19 mouse cellular contexts compared by ENCODE assay signal in the genomic region with DNA sequence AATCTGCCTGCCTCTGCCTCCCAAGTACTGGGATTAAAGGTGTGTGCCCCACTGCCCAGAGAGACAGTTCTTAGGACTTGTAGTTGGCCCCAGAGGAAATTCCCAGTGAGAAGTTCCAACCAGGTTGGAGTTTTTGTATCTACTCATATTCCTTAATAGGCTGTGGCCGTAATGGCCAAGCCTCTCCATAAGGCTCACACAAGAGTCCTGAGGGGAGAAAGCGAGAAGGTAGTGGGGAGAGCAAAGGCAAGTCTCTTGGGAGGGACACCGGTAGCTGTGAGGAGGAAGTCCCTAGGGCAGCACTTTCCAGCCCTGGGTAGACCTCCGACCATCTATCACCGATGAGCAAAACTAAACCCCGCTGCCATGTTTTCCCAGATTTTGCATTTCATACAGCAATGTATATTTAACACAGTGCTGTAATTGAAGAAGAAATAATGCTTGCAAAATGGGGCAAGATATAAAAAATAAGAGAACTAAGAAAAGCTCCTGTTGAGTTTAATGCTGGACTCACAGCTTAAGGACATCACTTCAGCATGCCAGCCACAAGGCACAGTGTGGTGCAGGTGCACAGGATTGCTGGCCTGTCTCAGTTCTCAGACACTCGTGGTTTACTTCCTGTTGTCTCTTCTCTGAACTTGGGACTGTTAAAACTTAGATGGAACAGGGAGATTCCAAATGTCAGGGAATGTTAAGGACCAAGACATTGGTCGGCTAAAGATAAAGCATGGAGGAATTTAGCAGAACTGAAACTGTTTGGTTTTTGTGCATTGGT. TPM values are rescaled to one million over a fixed set of nuclear protein-coding genes. Genes with fewer than 3 reads are reported as not detected.
DNase-seq lines count a peak whose midpoint lies in the region; ATAC-seq and TF ChIP-seq lines count a peak whose summit lies in the region.
"Had no signal": no experiment of that assay in that cellular context is flagged by ENCODE, and none has a peak within 500 bp of the region (broad histone marks: within the 10 kb centered on the region; RNA-seq: fewer than 3 reads in every experiment).

No protein-coding gene starts in this region.

- H3K79me2 ChIP-seq in myocyte (ENCODE audit: control insufficient read depth, insufficient read depth): peaks cover 16% of the 10 kb centered on the region

- no peak for TF ChIP-seq POLR2A in bone marrow macrophage, adult 2 months (IDR thresholded peaks at IDR 0.05; ENCODE audit: borderline replicate concordance, low read depth, low read length)
- TF ChIP-seq POLR2A in myocyte (IDR thresholded peaks at IDR 0.05; ENCODE audit: insufficient read length, low read depth): peak; percentile 14

- H3K9ac ChIP-seq in midbrain, embryonic 15.5 days: no peak overlapping the region
- no peak overlapping the region for H3K9ac ChIP-seq in limb, embryonic 11.5 days (ENCODE audit: low read length)
- no peak overlapping the region for H3K9ac ChIP-seq in hindbrain, embryonic 13.5 days
- H3K9ac ChIP-seq: neural tube, embryonic 13.5 days had no signal

- peak; percentile 35 for DNase-seq in midbrain, embryonic 10.5 days (ENCODE audit: low spot score)
- peak; percentile 34 for DNase-seq in limb, embryonic 11.5 days (ENCODE audit: low spot score)
- DNase-seq in gastrocnemius, postnatal 36 days: no peak
- DNase-seq in c-Kit-positive CD71-positive TER-119-positive erythroid progenitor cells, embryonic 14.5 days (ENCODE audit: low spot score): no peak
- DNase-seq: adrenal gland, postnatal 14 days; cerebellum, adult 2 months; heart, postnatal 4 days; kidney, adult 18-20 months; left cerebral cortex, postnatal 4 days; right cerebral cortex, postnatal 25 days had no signal

- H3K27me3 ChIP-seq in midbrain, embryonic 10.5 days (ENCODE audit: low read depth, poor library complexity, severe bottlenecking): no peaks in the 10 kb centered on the region
- no peaks in the 10 kb centered on the region for H3K27me3 ChIP-seq in midbrain, embryonic 15.5 days (replicated peaks)
- H3K27me3 ChIP-seq in limb, embryonic 11.5 days (ENCODE audit: control insufficient read depth, insufficient read depth, low read length): no peaks in the 10 kb centered on the region
- H3K27me3 ChIP-seq in myocyte (ENCODE audit: control insufficient read depth, insufficient read depth, insufficient read length): no peaks in the 10 kb centered on the region
- H3K27me3 ChIP-seq in hindbrain, embryonic 13.5 days: no peaks in the 10 kb centered on the region
- H3K27me3 ChIP-seq: neural tube, embryonic 13.5 days; Patski had no signal

- TF ChIP-seq CTCF in bone marrow macrophage, adult 2 months (IDR thresholded peaks at IDR 0.05; ENCODE audit: low read depth, low read length): no peak

- intact Hi-C loops in gastrocnemius, postnatal 36 days (cut with DNase I): loop anchor here (10.0 kb wide), 1 partner anchor 442 kb away; the partner anchor contains the start of gene Rpl14

- no peaks in the 10 kb centered on the region for H3K9me3 ChIP-seq in midbrain, embryonic 10.5 days (replicated peaks)
- H3K9me3 ChIP-seq in midbrain, embryonic 15.5 days: no peaks in the 10 kb centered on the region
- no peaks in the 10 kb centered on the region for H3K9me3 ChIP-seq in limb, embryonic 11.5 days (ENCODE audit: control insufficient read depth, low read length)
- H3K9me3 ChIP-seq in hindbrain, embryonic 13.5 days: no peaks in the 10 kb centered on the region
- H3K9me3 ChIP-seq: neural tube, embryonic 13.5 days had no signal

- no peak overlapping the region for H3ac ChIP-seq in myocyte (ENCODE audit: control insufficient read depth, insufficient read length)

- WGBS in midbrain, embryonic 10.5 days: 45% methylated on average over 8 of the region's 8 CpGs
- 38% methylated on average over 8 of the region's 8 CpGs for WGBS in midbrain, embryonic 15.5 days
- WGBS in limb, embryonic 11.5 days: 40% methylated on average over 8 of the region's 8 CpGs
- WGBS in hindbrain, embryonic 13.5 days: 42% methylated on average over 8 of the region's 8 CpGs

- H3K4me3 ChIP-seq in midbrain, embryonic 10.5 days: no peak overlapping the region
- H3K4me3 ChIP-seq in midbrain, embryonic 15.5 days: no peak overlapping the region
- no peak overlapping the region for H3K4me3 ChIP-seq in bone marrow macrophage, adult 2 months (ENCODE audit: insufficient read depth, low read length)
- no peak overlapping the region for H3K4me3 ChIP-seq in limb, embryonic 11.5 days (ENCODE audit: low read depth, low read length)
- H3K4me3 ChIP-seq in myocyte: no peak overlapping the region
- no peak overlapping the region for H3K4me3 ChIP-seq in hindbrain, embryonic 13.5 days
- H3K4me3 ChIP-seq: neural tube, embryonic 13.5 days had no signal

- H3K36me3 ChIP-seq in midbrain, embryonic 10.5 days: peaks cover 49% of the 10 kb centered on the region
- peaks cover 24% of the 10 kb centered on the region for H3K36me3 ChIP-seq in midbrain, embryonic 15.5 days (replicated peaks)
- H3K36me3 ChIP-seq in limb, embryonic 11.5 days (ENCODE audit: control insufficient read depth, insufficient read depth, low read length): peaks cover 31% of the 10 kb centered on the region
- peaks cover 32% of the 10 kb centered on the region for H3K36me3 ChIP-seq in myocyte (ENCODE audit: control insufficient read depth, insufficient read depth)
- H3K36me3 ChIP-seq in hindbrain, embryonic 13.5 days: peaks cover 45% of the 10 kb centered on the region

- no peak overlapping the region for H3K27ac ChIP-seq in midbrain, embryonic 10.5 days (replicated peaks)
- no peak overlapping the region for H3K27ac ChIP-seq in midbrain, embryonic 15.5 days
- H3K27ac ChIP-seq in bone marrow macrophage, adult 2 months (ENCODE audit: insufficient read depth, low read depth, low read length): peak overlapping the region; percentile 15; the same call in 1 of the 2 replicates
- no peak overlapping the region for H3K27ac ChIP-seq in limb, embryonic 11.5 days (replicated peaks; ENCODE audit: low read depth, low read length)
- H3K27ac ChIP-seq in hindbrain, embryonic 13.5 days: no peak overlapping the region
- H3K27ac ChIP-seq: neural tube, embryonic 13.5 days; stomach, postnatal 0 days had no signal

- H3K4me1 ChIP-seq in midbrain, embryonic 10.5 days: peaks cover 16% of the 10 kb centered on the region
- peaks cover 15% of the 10 kb centered on the region for H3K4me1 ChIP-seq in midbrain, embryonic 15.5 days
- H3K4me1 ChIP-seq in bone marrow macrophage, adult 2 months (ENCODE audit: control insufficient read depth, insufficient read depth, low read length): peaks cover 24% of the 10 kb centered on the region
- H3K4me1 ChIP-seq in limb, embryonic 11.5 days (ENCODE audit: control insufficient read depth, insufficient read depth, low read length): peaks cover 9% of the 10 kb centered on the region
- peaks cover 18% of the 10 kb centered on the region for H3K4me1 ChIP-seq in hindbrain, embryonic 13.5 days (replicated peaks)

- ATAC-seq in midbrain, embryonic 15.5 days (replicated peaks): no peak
- ATAC-seq in limb, embryonic 11.5 days (ENCODE audit: insufficient number of reproducible peaks, low FRiP score, low TSS enrichment, low read depth): no peak
- no peak for ATAC-seq in hindbrain, embryonic 13.5 days (ENCODE audit: low FRiP score)
- ATAC-seq: Patski had no signal

- no peak overlapping the region for H3K4me2 ChIP-seq in midbrain, embryonic 15.5 days
- no peak overlapping the region for H3K4me2 ChIP-seq in limb, embryonic 11.5 days (ENCODE audit: low read depth, severe bottlenecking)
- no peak overlapping the region for H3K4me2 ChIP-seq in myocyte (ENCODE audit: low read depth)
- H3K4me2 ChIP-seq in hindbrain, embryonic 13.5 days: no peak overlapping the region
- H3K4me2 ChIP-seq: neural tube, embryonic 13.5 days had no signal

RNA-seq across cellular contexts. Expression of gene Rpsa, which starts 5.7 kb away (rescaled TPM):
- polyA plus RNA-seq in midbrain, embryonic 10.5 days (2016; fragmentation: Nextera tagmentation; extraction: Ambion mirVana): 1,349 and 1,575 TPM in 2 replicates
- polyA plus RNA-seq in midbrain, embryonic 15.5 days (2015; fragmentation: Nextera tagmentation; extraction: Ambion mirVana): 917 and 949 TPM in 2 replicates
- polyA plus RNA-seq in bone marrow macrophage, adult 2 months (2012; ENCODE audit: insufficient read depth, insufficient read length, missing spikeins): 1,167 and 1,228 TPM in 2 replicates
- 1,600 and 1,665 TPM in 2 replicates for polyA plus RNA-seq in limb, embryonic 11.5 days (2014; fragmentation: Nextera tagmentation; extraction: Ambion mirVana)
- polyA plus RNA-seq in myocyte (2012; fragmentation: generic; extraction: Trizol): 2,555 TPM
- 100 to 1,000 TPM; 366 to 400 TPM for total RNA-seq in gastrocnemius, postnatal 36 days (2021)
- 905 and 920 TPM in 2 replicates for polyA plus RNA-seq in hindbrain, embryonic 13.5 days (2015; fragmentation: Nextera tagmentation; extraction: Ambion mirVana)

RNA-seq across cellular contexts. Expression of gene Mobp, which starts 16.3 kb away (rescaled TPM):
- polyA plus RNA-seq in midbrain, embryonic 10.5 days (2016; fragmentation: Nextera tagmentation; extraction: Ambion mirVana): 0.22 and 0.73 TPM in 2 replicates
- polyA plus RNA-seq in midbrain, embryonic 15.5 days (2015; fragmentation: Nextera tagmentation; extraction: Ambion mirVana): not detected in 2 replicates
- polyA plus RNA-seq in bone marrow macrophage, adult 2 months (2012; ENCODE audit: insufficient read depth, insufficient read length, missing spikeins): not detected in 2 replicates
- polyA plus RNA-seq in limb, embryonic 11.5 days (2014; fragmentation: Nextera tagmentation; extraction: Ambion mirVana): not detected in 2 replicates
- not detected for polyA plus RNA-seq in myocyte (2012; fragmentation: generic; extraction: Trizol)
- total RNA-seq in gastrocnemius, postnatal 36 days (2021): not detected
- polyA plus RNA-seq in hindbrain, embryonic 13.5 days (2015; fragmentation: Nextera tagmentation; extraction: Ambion mirVana): not detected in 2 replicates
- total RNA-seq: adrenal gland, postnatal 14 days; heart, postnatal 4 days had no signal
- polyA plus RNA-seq: Patski had no signal

RNA-seq across cellular contexts. Expression of gene Slc25a38, which starts 23.0 kb away (rescaled TPM):
- 40.4 and 42.1 TPM in 2 replicates for polyA plus RNA-seq in midbrain, embryonic 10.5 days (2016; fragmentation: Nextera tagmentation; extraction: Ambion mirVana)
- polyA plus RNA-seq in midbrain, embryonic 15.5 days (2015; fragmentation: Nextera tagmentation; extraction: Ambion mirVana): 41.5 and 48.3 TPM in 2 replicates
- polyA plus RNA-seq in bone marrow macrophage, adult 2 months (2012; ENCODE audit: insufficient read depth, insufficient read length, missing spikeins): 18.5 and 18.7 TPM in 2 replicates
- polyA plus RNA-seq in limb, embryonic 11.5 days (2014; fragmentation: Nextera tagmentation; extraction: Ambion mirVana): 38.7 and 40.1 TPM in 2 replicates
- 12.9 TPM for polyA plus RNA-seq in myocyte (2012; fragmentation: generic; extraction: Trizol)
- 1 to 10 TPM; 7.8 to 9.2 TPM for total RNA-seq in gastrocnemius, postnatal 36 days (2021)
- 35.5 and 42.2 TPM in 2 replicates for polyA plus RNA-seq in hindbrain, embryonic 13.5 days (2015; fragmentation: Nextera tagmentation; extraction: Ambion mirVana)

RNA-seq across cellular contexts. Expression of gene Ccr8, which starts 41.3 kb away (rescaled TPM):
- polyA plus RNA-seq in midbrain, embryonic 10.5 days (2016; fragmentation: Nextera tagmentation; extraction: Ambion mirVana): not detected in 2 replicates
- not detected in 2 replicates for polyA plus RNA-seq in midbrain, embryonic 15.5 days (2015; fragmentation: Nextera tagmentation; extraction: Ambion mirVana)
- not detected in 2 replicates for polyA plus RNA-seq in bone marrow macrophage, adult 2 months (2012; ENCODE audit: insufficient read depth, insufficient read length, missing spikeins)
- polyA plus RNA-seq in limb, embryonic 11.5 days (2014; fragmentation: Nextera tagmentation; extraction: Ambion mirVana): not detected in 2 replicates
- not detected for polyA plus RNA-seq in myocyte (2012; fragmentation: generic; extraction: Trizol)
- total RNA-seq in gastrocnemius, postnatal 36 days (2021): not detected
- polyA plus RNA-seq in hindbrain, embryonic 13.5 days (2015; fragmentation: Nextera tagmentation; extraction: Ambion mirVana): not detected in 2 replicates
- total RNA-seq: adrenal gland, postnatal 14 days; heart, postnatal 4 days; layer of hippocampus, adult 18-20 months; left cerebral cortex, postnatal 4 days had no signal
- polyA plus RNA-seq: cerebellum, adult 2 months; gonadal fat pad, adult 2 months; neural tube, embryonic 13.5 days; Patski had no signal

Comparison
In these comparisons a context has a peak if more than half of its experiments do, and no peak if none do; other contexts are left out.
1. DNase-seq: peak in midbrain, embryonic 10.5 days (single experiment) and limb, embryonic 11.5 days (single experiment); none in gastrocnemius, postnatal 36 days (0 of 2) and c-Kit-positive CD71-positive TER-119-positive erythroid progenitor cells, embryonic 14.5 days (single experiment).